20 mouse cellular contexts compared by ENCODE assay signal in the genomic region with DNA sequence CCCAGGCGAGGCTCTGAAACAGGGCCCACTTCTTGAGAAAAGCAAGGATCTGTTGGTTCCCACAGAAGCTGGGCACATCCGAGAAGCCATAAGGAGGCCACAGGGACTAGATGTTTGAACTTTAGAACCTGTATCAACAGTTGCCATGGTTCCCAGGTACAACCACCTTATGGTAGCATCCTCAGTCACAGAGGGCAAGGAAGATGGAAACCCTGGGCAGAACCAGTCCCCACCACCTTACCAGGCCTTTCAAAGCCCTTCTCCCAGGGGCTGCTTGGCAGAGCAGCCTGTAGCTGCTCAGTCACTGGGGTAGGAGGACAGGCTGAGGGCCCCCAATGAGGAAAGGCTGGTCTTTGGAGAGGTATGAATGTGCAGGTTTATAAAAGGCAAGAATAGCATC. TPM values are rescaled to one million over a fixed set of nuclear protein-coding genes. Genes with fewer than 3 reads are reported as not detected.
"Had no signal": no experiment of that assay in that cellular context is flagged by ENCODE, and none has a peak within 500 bp of the region (broad histone marks: within the 10 kb centered on the region; RNA-seq: fewer than 3 reads in every experiment).

No protein-coding gene starts in this region.

RNA-seq across cellular contexts. Expression of a gene that starts 17.9 kb away (rescaled TPM):
- polyA plus RNA-seq: cerebellum, adult 2 months; cortical plate, adult 2 months; embryonic facial prominence, embryonic 10.5 days; embryonic facial prominence, embryonic 11.5 days; embryonic facial prominence, embryonic 12.5 days; embryonic facial prominence, embryonic 13.5 days; embryonic facial prominence, embryonic 14.5 days; embryonic facial prominence, embryonic 15.5 days; erythroblast, embryonic 14.5 days; forebrain, embryonic 10.5 days; forebrain, embryonic 11.5 days; forebrain, embryonic 12.5 days; forebrain, embryonic 13.5 days; forebrain, embryonic 14.5 days; forebrain, embryonic 15.5 days; forebrain, embryonic 16.5 days; forebrain, postnatal 0 days; frontal cortex, adult 2 months; gonadal fat pad, adult 2 months; heart, adult 2 months had no signal

RNA-seq across cellular contexts. Expression of a gene that starts 32.5 kb away (rescaled TPM):
- polyA plus RNA-seq: cortical plate, adult 2 months; embryonic facial prominence, embryonic 10.5 days; embryonic facial prominence, embryonic 11.5 days; embryonic facial prominence, embryonic 12.5 days; forebrain, embryonic 10.5 days; forebrain, embryonic 11.5 days; forebrain, embryonic 13.5 days; forebrain, embryonic 14.5 days; forebrain, embryonic 16.5 days; frontal cortex, adult 2 months had no signal
